Mouse (Mus musculus): ENCODE data around the gene Rpl35. TPM values are rescaled to one million over a fixed set of nuclear protein-coding genes. Genes with fewer than 3 reads are reported as not detected.

Rpl35 gene
- polyA plus RNA-seq, 1 experiment, result 180 TPM

DNA sequence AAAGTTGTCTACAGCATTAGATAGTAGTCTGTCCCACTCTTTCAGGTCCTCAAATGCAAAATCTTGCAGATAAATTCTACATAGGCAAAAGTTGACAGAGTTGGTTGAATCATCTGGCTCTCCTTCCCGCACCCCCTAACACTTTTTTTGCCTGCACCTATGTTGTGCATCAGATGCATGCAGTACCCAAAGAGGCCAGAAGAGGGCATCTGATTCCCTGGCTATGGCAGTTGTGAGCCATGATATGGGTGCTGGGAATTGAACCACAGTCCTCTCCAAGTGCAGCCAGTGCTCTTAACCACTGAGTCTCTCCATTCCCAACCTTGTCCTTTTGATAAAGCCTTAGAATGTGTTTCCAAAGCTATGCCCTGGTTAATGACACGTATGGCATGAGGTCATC, 22.0 kb downstream of the Rpl35 start:
- Histone ChIP-seq H3K4me1 (peaks cover 9% of the 10 kb centered on the region), H3K27me3 (replicated peaks) (peaks cover 13% of the 10 kb centered on the region), H3K9me3 (peaks cover 28% of the 10 kb centered on the region), H3K36me3 (replicated peaks; ENCODE audit: low read length) (no peaks in the 10 kb centered on the region), H3K4me3 (replicated peaks) (peak overlapping the region; percentile 6)
- TF ChIP-seq GATA1 (IDR thresholded peaks at IDR 0.05; ENCODE audit: borderline replicate concordance, low read length) (no peak), FLI1 (IDR thresholded peaks at IDR 0.05; ENCODE audit: low read length) (no peak)

DNA sequence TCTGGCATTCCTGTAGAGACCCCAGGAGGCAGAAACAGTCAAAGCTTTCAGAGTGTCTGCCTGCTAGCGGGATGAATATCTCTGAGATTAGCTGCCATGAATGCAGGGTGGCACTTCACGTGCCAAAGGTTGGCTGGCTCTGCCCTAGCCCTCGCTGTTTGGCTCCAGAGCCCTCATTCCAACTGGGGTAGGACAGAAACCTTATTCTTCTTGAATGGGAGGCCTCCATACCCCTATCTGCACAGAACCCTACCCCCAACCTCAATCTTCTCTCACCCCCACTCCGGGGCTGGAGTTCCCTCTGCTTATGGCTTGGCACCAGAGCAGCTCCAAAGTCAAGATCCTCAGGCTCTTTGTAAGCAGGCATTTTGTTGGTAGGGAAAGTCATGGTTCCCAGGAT, 27.6 kb downstream of the Rpl35 start:
- Histone ChIP-seq H3K36me3 (replicated peaks; ENCODE audit: low read length) (no peaks in the 10 kb centered on the region), H3K9me3 (0 out of 2 replicates have a peak, but pooled peaks cover 4% of the 10 kb centered on the region), H3K4me3 (replicated peaks) (no peak overlapping the region), H3K4me1 (no peaks in the 10 kb centered on the region), H3K27me3 (replicated peaks) (peaks cover 25% of the 10 kb centered on the region)
- no peak for TF ChIP-seq FLI1 (IDR thresholded peaks at IDR 0.05; ENCODE audit: low read length)
- no peak for TF ChIP-seq GATA1 (IDR thresholded peaks at IDR 0.05; ENCODE audit: borderline replicate concordance, low read length)

DNA sequence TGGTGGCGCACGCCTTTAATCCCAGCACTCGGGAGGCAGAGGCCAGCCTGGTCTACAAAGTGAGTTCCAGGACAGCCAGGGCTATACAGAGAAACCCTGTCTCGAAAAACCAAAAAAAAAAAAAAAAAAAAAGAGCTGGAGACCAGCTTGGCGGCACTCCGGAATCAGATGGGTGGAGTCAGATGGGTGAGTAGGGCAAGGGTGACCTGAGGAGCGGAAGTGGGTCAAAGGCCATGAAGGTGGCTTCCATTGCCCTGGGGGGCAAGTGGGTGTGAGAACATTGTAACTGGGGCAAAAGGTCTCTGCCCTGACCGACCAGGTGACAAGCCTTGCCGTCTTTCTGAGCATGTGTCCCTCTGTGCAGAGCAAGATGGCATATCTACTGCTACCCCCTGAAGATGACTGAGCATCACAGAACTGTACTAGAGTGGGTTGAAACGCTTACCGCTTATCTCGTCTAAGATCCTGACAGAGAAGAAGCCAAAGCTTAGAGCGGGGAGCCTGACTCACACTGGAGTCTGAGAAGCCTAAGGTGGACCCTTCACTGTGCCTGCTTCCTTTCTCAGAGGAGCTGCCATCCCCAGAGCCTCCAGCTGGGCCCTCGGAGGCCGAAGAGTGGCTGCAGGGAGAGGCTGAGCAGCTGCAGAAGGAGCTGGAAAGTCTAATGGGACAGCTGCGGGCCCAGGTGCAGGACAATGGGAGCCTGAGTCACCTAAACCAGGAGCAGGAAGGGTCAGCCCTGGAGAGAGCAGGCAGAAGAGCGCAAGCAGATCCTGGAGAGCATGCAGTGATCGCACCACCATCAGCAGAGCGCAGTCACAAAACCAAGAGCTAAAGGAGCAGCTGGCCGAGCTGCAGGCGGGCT, 29.3 kb downstream of the Rpl35 start:
- no peaks in the 10 kb centered on the region for H3K9me3 ChIP-seq
- TF ChIP-seq GATA1 (IDR thresholded peaks at IDR 0.05; ENCODE audit: borderline replicate concordance, low read length) (no peak), FLI1 (IDR thresholded peaks at IDR 0.05; ENCODE audit: low read length) (no peak)

DNA sequence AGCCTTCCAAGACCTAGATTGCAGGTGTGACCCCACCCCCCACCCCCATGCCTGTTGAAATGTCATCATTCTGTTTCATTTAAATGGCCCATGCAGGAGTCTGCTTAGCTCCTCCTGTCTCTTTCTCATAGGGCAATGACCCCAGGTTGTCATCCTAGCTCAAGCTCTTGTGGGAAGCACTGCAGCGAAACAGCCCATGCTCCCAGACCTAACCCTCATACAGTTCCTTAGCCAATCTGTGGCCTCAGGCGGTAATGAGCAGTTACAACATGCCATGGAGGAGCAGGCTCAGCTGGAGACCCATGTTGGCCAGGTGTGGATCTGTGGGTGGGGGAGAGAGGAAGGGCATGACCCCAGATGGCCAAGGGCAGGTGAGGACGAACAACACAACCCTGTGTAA, 30.2 kb downstream of the Rpl35 start:
- H3K36me3 ChIP-seq (replicated peaks; ENCODE audit: low read length), result no peaks in the 10 kb centered on the region
- peak overlapping the region; percentile 28 for H3K4me3 ChIP-seq (replicated peaks)
- TF ChIP-seq GATA1 (IDR thresholded peaks at IDR 0.05; ENCODE audit: borderline replicate concordance, low read length), result no peak
- TF ChIP-seq FLI1 (IDR thresholded peaks at IDR 0.05; ENCODE audit: low read length), result no peak
- H3K4me1 ChIP-seq, result no peaks in the 10 kb centered on the region
- H3K27me3 ChIP-seq (replicated peaks), result peaks cover 28% of the 10 kb centered on the region
- H3K9me3 ChIP-seq, result no peaks in the 10 kb centered on the region

More for the DNA sequence above, 29.3 kb downstream of the Rpl35 start:
- H3K4me3 ChIP-seq (replicated peaks), result no peak overlapping the region
- H3K36me3 ChIP-seq (replicated peaks; ENCODE audit: low read length), result no peaks in the 10 kb centered on the region
- peaks cover 25% of the 10 kb centered on the region for H3K27me3 ChIP-seq (replicated peaks)
- H3K4me1 ChIP-seq, result no peaks in the 10 kb centered on the region

DNA sequence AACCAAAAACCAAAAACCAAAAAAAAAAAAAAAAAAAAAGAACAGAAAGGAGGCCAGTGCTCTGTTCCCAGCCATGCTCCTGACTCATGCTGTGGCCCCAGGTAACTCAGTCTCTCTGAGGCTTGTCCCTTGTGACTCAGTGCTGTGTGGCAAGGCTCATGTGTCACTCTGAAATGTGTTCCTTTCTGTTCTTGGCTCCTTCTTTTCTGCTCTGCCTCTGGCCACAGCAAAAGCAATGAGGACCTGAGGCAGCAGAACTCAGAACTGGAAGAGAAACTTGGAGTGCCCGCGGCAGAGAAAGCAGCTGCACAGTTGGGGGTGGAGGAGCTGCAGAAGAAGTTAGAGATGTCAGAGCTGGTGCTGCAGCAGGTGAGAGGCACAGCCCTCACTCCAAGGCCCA, 31.3 kb downstream of the Rpl35 start:
- no peak for TF ChIP-seq FLI1 (IDR thresholded peaks at IDR 0.05; ENCODE audit: low read length)
- TF ChIP-seq GATA1 (IDR thresholded peaks at IDR 0.05; ENCODE audit: borderline replicate concordance, low read length), result no peak
- H3K9me3 ChIP-seq, result 0 out of 2 replicates have a peak, but pooled peaks cover 2% of the 10 kb centered on the region
- no peaks in the 10 kb centered on the region for H3K36me3 ChIP-seq (replicated peaks; ENCODE audit: low read length)
- no peaks in the 10 kb centered on the region for H3K4me1 ChIP-seq
- H3K4me3 ChIP-seq (replicated peaks), result no peak overlapping the region
- peaks cover 21% of the 10 kb centered on the region for H3K27me3 ChIP-seq (replicated peaks)

DNA sequence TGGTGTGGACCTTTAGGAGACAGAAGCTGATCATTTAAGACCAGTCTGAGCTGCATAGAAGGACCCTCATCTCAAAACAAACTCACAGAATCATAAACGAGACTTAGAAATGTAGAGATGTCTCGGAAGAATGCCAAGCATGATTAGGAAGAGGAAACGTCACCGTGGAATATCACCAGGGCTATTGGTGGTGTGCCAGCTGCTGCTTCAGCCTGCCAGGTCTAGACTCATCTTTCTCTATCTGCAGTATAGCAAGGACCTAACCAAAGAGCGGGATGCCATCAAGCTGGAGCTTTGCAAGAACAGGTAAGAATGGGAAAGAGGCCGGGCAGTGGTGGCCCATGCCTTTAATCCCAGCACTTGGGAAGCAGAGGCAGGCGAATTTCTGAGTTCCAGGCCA, 31.7 kb downstream of the Rpl35 start:
- H3K4me1 ChIP-seq, result no peaks in the 10 kb centered on the region
- no peaks in the 10 kb centered on the region for H3K36me3 ChIP-seq (replicated peaks; ENCODE audit: low read length)
- 0 out of 2 replicates have a peak, but pooled peaks cover 3% of the 10 kb centered on the region for H3K9me3 ChIP-seq
- no peak for TF ChIP-seq GATA1 (IDR thresholded peaks at IDR 0.05; ENCODE audit: borderline replicate concordance, low read length)
- no peak for TF ChIP-seq FLI1 (IDR thresholded peaks at IDR 0.05; ENCODE audit: low read length)
- peaks cover 21% of the 10 kb centered on the region for H3K27me3 ChIP-seq (replicated peaks)
- H3K4me3 ChIP-seq (replicated peaks), result no peak overlapping the region

DNA sequence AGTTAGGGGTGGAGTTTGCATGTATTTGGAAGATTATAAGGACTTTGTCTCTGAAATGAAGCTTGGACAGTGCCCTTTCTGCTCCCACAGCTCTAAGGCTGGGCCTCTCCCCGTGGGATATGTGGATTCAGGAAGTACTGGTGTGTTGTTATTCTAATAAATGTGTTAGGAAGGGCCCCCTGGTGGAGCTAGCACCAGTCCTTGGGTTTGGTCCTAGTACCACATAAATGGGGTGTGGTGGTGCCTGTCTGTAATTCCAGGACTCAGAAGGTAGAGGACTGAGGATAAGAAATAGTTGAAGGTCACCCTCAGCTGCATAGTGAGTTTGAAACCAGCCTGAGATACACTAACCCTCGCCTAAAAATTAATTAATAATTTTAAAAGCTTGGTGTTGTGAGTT, 32.2 kb downstream of the Rpl35 start:
- H3K4me3 ChIP-seq (replicated peaks), result no peak overlapping the region
- peaks cover 20% of the 10 kb centered on the region for H3K27me3 ChIP-seq (replicated peaks)
- no peaks in the 10 kb centered on the region for H3K36me3 ChIP-seq (replicated peaks; ENCODE audit: low read length)
- TF ChIP-seq FLI1 (IDR thresholded peaks at IDR 0.05; ENCODE audit: low read length) (no peak), GATA1 (IDR thresholded peaks at IDR 0.05; ENCODE audit: borderline replicate concordance, low read length) (no peak)
- H3K4me1 ChIP-seq, result no peaks in the 10 kb centered on the region
- 0 out of 2 replicates have a peak, but pooled peaks cover 3% of the 10 kb centered on the region for H3K9me3 ChIP-seq

DNA sequence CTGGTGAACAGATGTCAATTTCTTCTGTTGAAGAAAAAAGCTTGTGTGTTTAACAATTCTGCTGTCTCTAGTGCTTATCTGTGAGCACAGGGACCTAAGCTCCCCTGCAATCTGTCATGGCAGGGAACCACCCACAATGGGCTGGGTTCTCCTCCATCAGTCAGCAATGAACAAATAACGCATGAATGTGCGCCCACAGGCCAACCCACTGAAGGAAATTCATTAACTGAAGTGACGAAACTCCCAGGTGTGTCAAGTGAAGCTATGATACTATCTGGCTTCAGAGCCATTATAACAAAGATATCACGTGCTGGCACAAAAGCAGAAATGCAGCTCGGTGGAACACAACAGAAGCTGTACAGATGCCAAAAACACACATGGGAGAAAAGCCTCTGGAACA, 35.4 kb downstream of the Rpl35 start:
- Histone ChIP-seq H3K4me3 (replicated peaks) (no peak overlapping the region), H3K27me3 (replicated peaks) (peaks cover 7% of the 10 kb centered on the region), H3K36me3 (replicated peaks; ENCODE audit: low read length) (no peaks in the 10 kb centered on the region), H3K9me3 (0 out of 2 replicates have a peak, but pooled peaks cover 3% of the 10 kb centered on the region), H3K4me1 (no peaks in the 10 kb centered on the region)
- TF ChIP-seq FLI1 (IDR thresholded peaks at IDR 0.05; ENCODE audit: low read length) (no peak), GATA1 (IDR thresholded peaks at IDR 0.05; ENCODE audit: borderline replicate concordance, low read length) (no peak)

DNA sequence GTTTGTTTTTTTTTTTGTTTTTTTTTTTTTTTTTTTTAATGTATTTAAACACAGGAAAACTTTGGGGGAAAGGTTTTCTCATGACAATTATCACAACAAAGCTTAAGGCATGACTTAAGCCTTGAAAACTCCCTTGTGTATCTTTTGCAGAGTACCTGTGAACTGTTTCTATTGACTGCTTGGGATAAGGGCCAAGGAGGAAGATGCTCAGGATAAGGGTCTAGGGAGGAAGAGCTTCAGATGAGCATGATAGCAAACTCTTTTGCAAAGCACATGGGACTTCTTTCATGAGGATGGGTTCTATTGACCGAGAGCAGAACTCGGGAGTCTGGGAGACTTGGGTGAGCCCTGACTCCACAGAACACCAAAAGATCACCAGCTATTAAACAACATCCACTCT, 35.8 kb downstream of the Rpl35 start:
- no peak overlapping the region for H3K4me3 ChIP-seq (replicated peaks)
- TF ChIP-seq FLI1 (IDR thresholded peaks at IDR 0.05; ENCODE audit: low read length) (no peak), GATA1 (IDR thresholded peaks at IDR 0.05; ENCODE audit: borderline replicate concordance, low read length) (no peak)
- H3K9me3 ChIP-seq, result 0 out of 2 replicates have a peak, but pooled peaks cover 3% of the 10 kb centered on the region
- peaks cover 7% of the 10 kb centered on the region for H3K27me3 ChIP-seq (replicated peaks)
- no peaks in the 10 kb centered on the region for H3K4me1 ChIP-seq
- H3K36me3 ChIP-seq (replicated peaks; ENCODE audit: low read length), result no peaks in the 10 kb centered on the region

DNA sequence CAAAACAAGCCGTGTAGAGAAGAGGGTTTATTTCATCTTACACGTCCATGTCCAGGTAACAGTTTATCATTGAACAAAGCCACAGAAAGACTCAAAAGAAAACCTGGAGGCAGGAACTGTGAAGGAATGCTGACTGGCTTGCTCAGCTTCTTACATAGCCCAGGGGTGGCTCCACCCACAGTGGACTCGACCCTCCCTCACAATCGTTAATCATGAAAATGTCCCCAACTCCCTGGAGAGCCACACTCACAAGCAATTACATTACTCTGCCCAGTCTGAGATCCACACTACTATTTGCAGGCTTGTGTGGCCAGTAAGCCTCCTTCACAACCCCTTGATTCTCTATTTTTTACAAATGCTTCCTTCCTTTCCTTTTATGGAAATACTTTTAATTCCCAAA, 41.2 kb downstream of the Rpl35 start:
- 0 out of 2 replicates have a peak, but pooled peaks cover under 1% of the 10 kb centered on the region for H3K9me3 ChIP-seq
- no peaks in the 10 kb centered on the region for H3K4me1 ChIP-seq
- TF ChIP-seq FLI1 (IDR thresholded peaks at IDR 0.05; ENCODE audit: low read length), result no peak
- no peak for TF ChIP-seq GATA1 (IDR thresholded peaks at IDR 0.05; ENCODE audit: borderline replicate concordance, low read length)
- H3K36me3 ChIP-seq (replicated peaks; ENCODE audit: low read length), result no peaks in the 10 kb centered on the region
- no peak overlapping the region for H3K4me3 ChIP-seq (replicated peaks)
- H3K27me3 ChIP-seq (replicated peaks), result peaks cover 19% of the 10 kb centered on the region
